Mouse (Mus musculus) monocyte, adult 2 months (primary cell): ENCODE data around the gene Sirt1.

Experiments used
- DNase-seq, 2 experiments: peaks; one replicate each; pipeline ENCODE4 v3.0.0; 2022; ENCODE audit warnings: low spot score in 2 of 2, low read depth in 1 of 2

Sirt1 gene

DNA sequence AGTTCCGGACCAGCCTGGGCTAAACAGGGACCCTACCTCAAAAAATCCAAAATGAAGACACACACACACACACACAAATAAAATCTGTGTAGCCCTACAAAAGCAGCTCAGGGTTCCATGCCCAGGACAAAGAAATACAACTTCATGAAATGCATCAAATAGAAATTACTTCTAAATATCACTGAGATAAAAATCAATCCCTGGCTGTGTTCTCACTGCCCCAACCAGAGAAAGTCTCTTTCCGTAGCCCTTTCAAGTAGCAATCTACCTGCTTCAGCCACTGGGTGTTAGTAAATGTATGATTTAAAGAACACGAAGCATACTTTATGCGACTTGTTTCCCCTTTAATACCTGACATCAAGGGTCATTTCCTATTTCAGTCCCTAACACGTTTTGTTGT is 44.2 kb downstream of the Sirt1 start:
- no peak for DNase-seq

GRCm38 (mm10) chr10:63336901-63337300 is 44.6 kb downstream of the Sirt1 start:
- DNase-seq, result no peak

DNA sequence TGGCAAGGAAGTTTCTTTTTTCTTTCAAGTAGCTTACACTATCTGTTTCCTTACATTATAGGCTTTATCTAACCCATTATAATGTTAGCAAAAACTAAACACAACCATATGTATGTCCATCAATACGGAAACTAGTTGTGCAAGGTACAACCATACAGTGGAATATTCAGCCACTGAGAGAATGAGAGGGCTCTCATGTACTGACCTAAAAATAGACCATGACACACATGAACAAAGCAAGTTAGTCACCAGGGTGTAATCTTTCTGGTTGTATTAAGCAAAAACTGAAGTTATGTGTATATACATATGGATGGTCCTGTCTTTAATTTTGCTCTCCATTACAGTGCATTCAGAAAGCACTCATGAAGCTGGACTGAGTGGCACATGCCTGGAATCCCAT is 54.4 kb downstream of the Sirt1 start:
- DNase-seq, result no peak

DNA sequence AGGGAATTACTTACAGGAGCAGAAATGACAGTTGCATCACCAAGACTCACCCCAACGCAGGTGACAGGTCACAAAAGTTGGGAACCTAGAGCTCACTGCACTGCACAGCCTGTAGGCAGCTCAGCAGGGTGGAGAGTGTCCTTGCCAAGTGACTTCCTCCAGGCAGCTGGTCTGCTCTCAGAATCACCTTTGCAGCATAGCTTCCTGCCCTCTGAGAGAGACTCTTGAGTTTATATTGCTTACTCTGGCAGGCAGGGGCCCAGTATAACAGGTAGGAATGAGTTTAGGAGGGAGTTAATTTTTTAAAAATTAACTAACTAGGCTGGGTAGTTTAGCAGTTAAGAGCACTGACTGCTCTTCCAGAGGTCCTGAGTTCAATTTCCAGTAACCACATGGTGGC is 67.8 kb downstream of the Sirt1 start:
- no peak for DNase-seq

GRCm38 (mm10) chr10:63308582-63309366 is 72.7 kb downstream of the Sirt1 start:
- DNase-seq, result peak; percentile 55 to 72

DNA sequence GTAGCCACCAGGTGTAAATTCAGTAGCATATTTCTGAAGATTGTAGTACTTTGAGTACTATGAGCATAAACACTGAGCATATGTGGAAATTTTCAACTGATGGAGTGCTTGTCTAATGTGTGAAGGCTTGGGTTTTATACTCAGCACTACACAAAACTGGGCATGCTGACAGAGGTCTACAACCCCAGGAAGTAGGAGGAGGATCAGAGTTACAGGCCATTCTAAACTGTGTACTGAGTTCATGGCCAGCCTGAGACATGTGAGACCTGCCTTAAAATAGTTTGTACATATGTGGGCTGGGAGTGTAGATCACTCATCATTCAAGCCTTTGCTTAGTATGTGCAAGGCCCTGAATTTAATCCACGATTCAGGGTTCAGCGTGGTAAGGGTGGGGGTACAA is 79.1 kb downstream of the Sirt1 start:
- DNase-seq, result no peak

- DNase-seq, result no peak
Measured at GRCm38 (mm10) chr10:63282846-63283245, 98.7 kb downstream of the Sirt1 start.

DNA sequence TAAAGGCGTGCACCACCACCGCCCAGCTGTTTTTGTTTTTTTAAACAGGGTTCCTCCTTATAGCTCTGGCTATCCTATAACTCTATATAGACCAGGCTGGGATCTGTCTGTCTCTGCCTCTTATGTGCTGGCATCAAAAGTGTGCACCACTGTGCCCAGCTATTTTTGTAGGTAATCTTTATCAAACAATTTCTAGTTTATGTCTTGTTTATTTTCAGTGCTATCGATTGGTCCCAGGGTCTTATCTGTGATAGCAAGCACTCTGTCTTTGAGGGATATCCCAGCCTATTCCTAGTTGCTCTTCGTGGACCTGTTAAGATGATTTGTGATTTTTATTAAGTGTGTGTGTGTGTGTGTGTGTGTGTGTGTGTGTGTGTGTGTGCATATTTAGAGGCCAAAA is 99.1 kb downstream of the Sirt1 start:
- no peak for DNase-seq

DNA sequence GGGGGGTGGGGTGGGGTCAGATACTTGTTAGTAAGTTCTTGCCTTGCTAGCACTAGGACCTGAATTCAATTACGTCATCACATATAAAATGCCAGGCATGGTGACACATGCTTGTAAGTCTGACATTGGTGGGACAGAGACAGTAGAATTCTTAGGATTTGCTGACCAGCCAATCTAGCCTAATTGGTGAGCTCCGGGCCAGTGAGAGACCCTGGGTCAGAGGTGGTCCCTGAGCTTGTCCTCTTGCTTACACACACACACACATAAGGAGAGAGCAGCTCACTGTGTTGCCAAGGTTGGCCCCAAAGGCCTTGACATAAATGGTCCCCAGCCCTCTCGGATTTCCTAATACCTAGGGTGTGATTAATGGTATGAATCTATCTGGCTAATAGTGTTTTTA is 101.7 kb downstream of the Sirt1 start:
- DNase-seq, result no peak

DNA sequence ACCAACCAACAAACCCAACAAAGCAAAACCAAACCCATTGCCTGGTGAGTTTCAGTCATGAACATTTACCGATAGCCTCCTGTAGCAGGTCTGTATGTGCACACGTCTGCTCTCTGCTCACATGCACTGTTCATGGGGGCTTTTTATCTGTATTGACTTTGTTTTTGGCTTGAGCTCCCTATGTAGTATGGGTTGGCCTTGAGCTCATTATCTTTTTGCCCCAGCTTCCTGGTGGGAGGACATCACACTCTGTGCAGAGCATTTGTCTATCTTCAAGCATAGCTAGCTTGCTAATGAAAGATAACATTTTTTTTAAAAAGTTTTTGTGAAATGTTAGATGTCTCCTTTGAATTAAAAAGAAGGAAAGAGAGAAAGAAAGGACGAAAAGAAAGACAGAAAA is 104.5 kb downstream of the Sirt1 start:
- no peak for DNase-seq

DNA sequence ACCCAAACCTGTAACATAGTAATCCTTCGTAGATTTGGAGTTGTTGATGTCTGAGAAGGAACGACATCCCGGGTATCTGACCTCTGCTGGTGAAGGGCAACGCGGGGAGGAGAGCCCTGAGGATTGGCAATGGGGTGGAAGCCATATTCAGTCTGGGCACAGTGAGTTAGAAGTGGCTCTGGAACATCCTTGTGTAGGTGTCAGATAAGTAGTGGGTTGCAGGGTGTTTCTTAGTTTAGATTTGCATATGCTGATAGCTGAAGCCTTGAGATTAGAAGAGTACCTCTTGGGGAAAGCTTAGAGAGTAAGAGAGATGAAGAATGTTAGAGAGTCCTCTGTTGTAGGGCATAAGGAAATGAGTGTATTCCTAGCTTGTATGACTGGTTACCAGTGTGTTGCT is 108.6 kb downstream of the Sirt1 start:
- no peak for DNase-seq

- DNase-seq, result no peak
Measured at GRCm38 (mm10) chr10:63272401-63272800, 109.1 kb downstream of the Sirt1 start.
